Mouse (Mus musculus): ENCODE results near the gene Eef1b2. TPM values are rescaled to one million over a fixed set of nuclear protein-coding genes. Genes with fewer than 3 reads are reported as not detected.
"Not testable (repeated sequence)": the region's sequence is repeated elsewhere in the genome, so short reads cannot be mapped to it uniquely, and the experiment has no call there.

Gene Eef1b2
- polyA plus RNA-seq, 1 experiment from 2014 or later = 338 TPM

- peaks cover 30% of the 10 kb centered on the region for H3K4me1 ChIP-seq
- WGBS = under 1% methylated on average over 14 of the region's 14 CpGs
- peak overlapping the region; percentile 83 for H3K4me2 ChIP-seq
- ATAC-seq (ENCODE audit: extremely low read depth, insufficient number of reproducible peaks, low FRiP score, low TSS enrichment) = peak; percentile 29; the same call in 1 of the 2 replicates
- H3K4me3 ChIP-seq = peak overlapping the region; percentile 73
- no peaks in the 10 kb centered on the region for H3K27me3 ChIP-seq (replicated peaks)
- H3K9ac ChIP-seq = peak overlapping the region; percentile 92
- no peaks in the 10 kb centered on the region for H3K9me3 ChIP-seq
- H3K36me3 ChIP-seq = peaks cover 53% of the 10 kb centered on the region
- peak overlapping the region; percentile 96 for H3K27ac ChIP-seq (replicated peaks)
Measured at GRCm38 (mm10) chr1:63176259-63176603, 394 bp upstream of the Eef1b2 start.

- H3K27me3 ChIP-seq (replicated peaks) = no peaks in the 10 kb centered on the region
- peak overlapping the region; percentile 83 for H3K4me2 ChIP-seq
- peaks cover 30% of the 10 kb centered on the region for H3K4me1 ChIP-seq
- H3K27ac ChIP-seq (replicated peaks) = no peak overlapping the region
- 67% methylated on average over 3 of the region's 3 CpGs for WGBS
- no peaks in the 10 kb centered on the region for H3K9me3 ChIP-seq
- peak overlapping the region; percentile 73 for H3K4me3 ChIP-seq
- peaks cover 44% of the 10 kb centered on the region for H3K36me3 ChIP-seq
- no peak for ATAC-seq (ENCODE audit: extremely low read depth, insufficient number of reproducible peaks, low FRiP score, low TSS enrichment)
- H3K9ac ChIP-seq = peak overlapping the region; percentile 92
Measured at GRCm38 (mm10) chr1:63178308-63178707, 1.7 kb downstream of the Eef1b2 start.

- no peaks in the 10 kb centered on the region for H3K27me3 ChIP-seq (replicated peaks)
- no peak overlapping the region for H3K4me2 ChIP-seq
- 91% methylated on average over 4 of the region's 4 CpGs for WGBS
- H3K9ac ChIP-seq = no peak overlapping the region
- H3K36me3 ChIP-seq = peaks cover 33% of the 10 kb centered on the region
- H3K4me3 ChIP-seq = no peak overlapping the region
- peaks cover 20% of the 10 kb centered on the region for H3K4me1 ChIP-seq
- no peaks in the 10 kb centered on the region for H3K9me3 ChIP-seq
- no peak for ATAC-seq (ENCODE audit: extremely low read depth, insufficient number of reproducible peaks, low FRiP score, low TSS enrichment)
- no peak overlapping the region for H3K27ac ChIP-seq (replicated peaks)
Measured at GRCm38 (mm10) chr1:63180122-63180521, 3.5 kb downstream of the Eef1b2 start.

GRCm38 (mm10) chr1:63180575-63180974 is 4.0 kb downstream of the Eef1b2 start:
- H3K36me3 ChIP-seq = peaks cover 33% of the 10 kb centered on the region
- WGBS = 67% methylated on average over 4 of the region's 4 CpGs
- H3K9ac ChIP-seq; ATAC-seq (ENCODE audit: extremely low read depth, insufficient number of reproducible peaks, low FRiP score, low TSS enrichment); H3K4me3 ChIP-seq; H3K9me3 ChIP-seq; H3K27me3 ChIP-seq (replicated peaks); H3K4me2 ChIP-seq; H3K27ac ChIP-seq (replicated peaks): not testable (repeated sequence)
- H3K4me1 ChIP-seq = peaks cover 15% of the 10 kb centered on the region

GRCm38 (mm10) chr1:63181019-63181418 is 4.4 kb downstream of the Eef1b2 start:
- Histone ChIP-seq H3K9me3 (no peaks in the 10 kb centered on the region), H3K4me1 (peaks cover 12% of the 10 kb centered on the region), H3K9ac (no peak overlapping the region), H3K27ac (replicated peaks) (no peak overlapping the region), H3K27me3 (replicated peaks) (no peaks in the 10 kb centered on the region), H3K36me3 (peaks cover 33% of the 10 kb centered on the region), H3K4me2 (no peak overlapping the region), H3K4me3 (no peak overlapping the region)
- no peak for ATAC-seq (ENCODE audit: extremely low read depth, insufficient number of reproducible peaks, low FRiP score, low TSS enrichment)
- 5% methylated on average over 3 of the region's 3 CpGs for WGBS

- Histone ChIP-seq H3K4me2 (no peak overlapping the region), H3K9me3 (no peaks in the 10 kb centered on the region), H3K4me3 (no peak overlapping the region), H3K36me3 (peaks cover 33% of the 10 kb centered on the region), H3K9ac (no peak overlapping the region), H3K27me3 (replicated peaks) (no peaks in the 10 kb centered on the region), H3K4me1 (peaks cover 12% of the 10 kb centered on the region), H3K27ac (replicated peaks) (no peak overlapping the region)
- 96% methylated on average over 1 of the region's 1 CpGs for WGBS
- no peak for ATAC-seq (ENCODE audit: extremely low read depth, insufficient number of reproducible peaks, low FRiP score, low TSS enrichment)
Measured at GRCm38 (mm10) chr1:63181480-63181879, 4.9 kb downstream of the Eef1b2 start.

GRCm38 (mm10) chr1:63182212-63182611 is 5.6 kb downstream of the Eef1b2 start:
- Histone ChIP-seq H3K4me3 (no peak overlapping the region), H3K9ac (no peak overlapping the region), H3K4me1 (peaks cover 12% of the 10 kb centered on the region), H3K27ac (replicated peaks) (no peak overlapping the region), H3K27me3 (replicated peaks) (no peaks in the 10 kb centered on the region), H3K4me2 (no peak overlapping the region), H3K9me3 (no peaks in the 10 kb centered on the region), H3K36me3 (peaks cover 33% of the 10 kb centered on the region)
- 77% methylated on average over 5 of the region's 5 CpGs for WGBS
- no peak for ATAC-seq (ENCODE audit: extremely low read depth, insufficient number of reproducible peaks, low FRiP score, low TSS enrichment)

- Histone ChIP-seq H3K27me3 (replicated peaks) (no peaks in the 10 kb centered on the region), H3K9me3 (no peaks in the 10 kb centered on the region), H3K36me3 (peaks cover 32% of the 10 kb centered on the region), H3K4me1 (peaks cover 9% of the 10 kb centered on the region), H3K4me2 (no peak overlapping the region), H3K9ac (no peak overlapping the region), H3K4me3 (no peak overlapping the region), H3K27ac (replicated peaks) (no peak overlapping the region)
- WGBS = 56% methylated on average over 10 of the region's 10 CpGs
- no peak for ATAC-seq (ENCODE audit: extremely low read depth, insufficient number of reproducible peaks, low FRiP score, low TSS enrichment)
Measured at GRCm38 (mm10) chr1:63182636-63183270, 6.1 kb downstream of the Eef1b2 start.

GRCm38 (mm10) chr1:63185430-63185829 is 8.8 kb downstream of the Eef1b2 start:
- not testable (repeated sequence) for H3K4me2 ChIP-seq; H3K27ac ChIP-seq (replicated peaks); H3K9ac ChIP-seq; H3K4me3 ChIP-seq; ATAC-seq (ENCODE audit: extremely low read depth, insufficient number of reproducible peaks, low FRiP score, low TSS enrichment); H3K4me1 ChIP-seq; H3K9me3 ChIP-seq; H3K36me3 ChIP-seq; H3K27me3 ChIP-seq (replicated peaks)
- WGBS = 93% methylated on average over 6 of the region's 6 CpGs

GRCm38 (mm10) chr1:63188536-63188935 is 11.9 kb downstream of the Eef1b2 start:
- H3K4me1 ChIP-seq = peaks cover 25% of the 10 kb centered on the region
- no peak overlapping the region for H3K27ac ChIP-seq (replicated peaks)
- WGBS = 80% methylated on average over 3 of the region's 3 CpGs
- H3K36me3 ChIP-seq = no peaks in the 10 kb centered on the region
- no peak overlapping the region for H3K9ac ChIP-seq
- H3K27me3 ChIP-seq (replicated peaks) = no peaks in the 10 kb centered on the region
- no peak overlapping the region for H3K4me2 ChIP-seq
- H3K4me3 ChIP-seq = no peak overlapping the region
- no peak for ATAC-seq (ENCODE audit: extremely low read depth, insufficient number of reproducible peaks, low FRiP score, low TSS enrichment)
- H3K9me3 ChIP-seq = no peaks in the 10 kb centered on the region

- Histone ChIP-seq H3K4me2 (peak overlapping the region; percentile 34), H3K9ac (0 out of 2 replicates have a peak overlapping the region, but pooled peaks have one; percentile 50), H3K4me1 (peaks cover 28% of the 10 kb centered on the region), H3K9me3 (no peaks in the 10 kb centered on the region), H3K36me3 (no peaks in the 10 kb centered on the region), H3K27ac (replicated peaks) (peak overlapping the region; percentile 25), H3K4me3 (no peak overlapping the region), H3K27me3 (replicated peaks) (no peaks in the 10 kb centered on the region)
- ATAC-seq (ENCODE audit: extremely low read depth, insufficient number of reproducible peaks, low FRiP score, low TSS enrichment) = no peak
- 33% methylated on average over 8 of the region's 8 CpGs for WGBS
Measured at GRCm38 (mm10) chr1:63190851-63191250, 14.2 kb downstream of the Eef1b2 start.

GRCm38 (mm10) chr1:63192306-63193065 is 15.9 kb downstream of the Eef1b2 start:
- Histone ChIP-seq H3K4me1 (peaks cover 31% of the 10 kb centered on the region), H3K27me3 (replicated peaks) (no peaks in the 10 kb centered on the region), H3K4me2 (no peak overlapping the region), H3K27ac (replicated peaks) (0 out of 2 replicates have a peak overlapping the region, but pooled peaks have one; percentile 15), H3K4me3 (no peak overlapping the region), H3K9me3 (no peaks in the 10 kb centered on the region), H3K36me3 (no peaks in the 10 kb centered on the region), H3K9ac (no peak overlapping the region)
- ATAC-seq (ENCODE audit: extremely low read depth, insufficient number of reproducible peaks, low FRiP score, low TSS enrichment) = no peak
- WGBS = 68% methylated on average over 11 of the region's 11 CpGs

All from heart, embryonic 13.5 days (tissue).